Mouse (Mus musculus): ENCODE data around the gene Utrn. TPM values are rescaled to one million over a fixed set of nuclear protein-coding genes. Genes with fewer than 3 reads are reported as not detected.
"Not testable (repeated sequence)": the region's sequence is repeated elsewhere in the genome, so short reads cannot be mapped to it uniquely, and the experiment has no call there.

Gene Utrn
- polyA plus RNA-seq, 1 experiment = 13.9 TPM

- TF ChIP-seq MAX (IDR thresholded peaks at IDR 0.05; ENCODE audit: low read depth) = no peak
- TF ChIP-seq POLR2A (IDR thresholded peaks at IDR 0.05; ENCODE audit: insufficient read length, low read depth) = no peak
- TF ChIP-seq TCF3 (IDR thresholded peaks at IDR 0.05; ENCODE audit: insufficient read length, low read depth) = no peak
- TF ChIP-seq USF1 (IDR thresholded peaks at IDR 0.05; ENCODE audit: low read depth) = no peak
- TF ChIP-seq TCF12 (IDR thresholded peaks at IDR 0.05; ENCODE audit: insufficient read depth, poor library complexity, severe bottlenecking) = no peak
- TF ChIP-seq E2F4 (IDR thresholded peaks at IDR 0.05; ENCODE audit: insufficient read depth) = no peak
- no peak for TF ChIP-seq MYOG (IDR thresholded peaks at IDR 0.05; ENCODE audit: control insufficient read depth in 1 of 3, insufficient read depth in 1 of 3, insufficient read length in 2 of 3, low read depth in 2 of 3)
- TF ChIP-seq POLR2AphosphoS2 (IDR thresholded peaks at IDR 0.05; ENCODE audit: insufficient read length, low read depth) = no peak
- TF ChIP-seq MYOD1 (IDR thresholded peaks at IDR 0.05; ENCODE audit: control insufficient read depth in 1 of 3, insufficient read length in 2 of 3, low read depth in 2 of 3) = no peak
- Histone ChIP-seq H3K4me3 (no peak overlapping the region), H3K4me2 (ENCODE audit: low read depth) (no peak overlapping the region), H3K36me3 (ENCODE audit: control insufficient read depth, insufficient read depth) (peaks cover 10% of the 10 kb centered on the region), H3K79me2 (ENCODE audit: control insufficient read depth, insufficient read depth) (no peaks in the 10 kb centered on the region), H3ac (ENCODE audit: control insufficient read depth, insufficient read length) (no peak overlapping the region), H3K27me3 (ENCODE audit: control insufficient read depth, insufficient read depth, insufficient read length) (no peaks in the 10 kb centered on the region)
Observed at GRCm38 (mm10) chr10:12612235-12612863, 256.8 kb downstream of the Utrn start.

DNA sequence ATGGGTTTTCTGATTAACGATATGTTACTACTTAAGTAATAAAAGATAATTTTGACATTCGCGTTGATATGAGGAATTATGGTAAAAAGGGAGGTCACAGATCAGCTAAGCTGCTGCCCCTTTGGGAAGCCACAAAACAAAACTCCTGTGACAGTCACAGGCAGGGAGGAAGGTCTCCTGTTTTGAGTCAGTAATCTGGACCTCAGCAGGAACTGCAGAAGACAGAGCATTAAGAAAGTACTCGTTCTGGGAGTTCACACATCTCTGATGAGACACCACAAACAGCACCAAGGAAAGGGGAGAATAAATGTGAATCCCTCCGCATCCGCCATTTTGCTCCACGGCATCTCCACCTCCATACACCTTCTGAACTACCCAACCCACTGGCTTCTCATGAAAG, 259.3 kb downstream of the Utrn start:
- no peaks in the 10 kb centered on the region for H3K27me3 ChIP-seq (ENCODE audit: control insufficient read depth, insufficient read depth, insufficient read length)
- H3K79me2 ChIP-seq (ENCODE audit: control insufficient read depth, insufficient read depth) = no peaks in the 10 kb centered on the region
- TF ChIP-seq E2F4 (IDR thresholded peaks at IDR 0.05; ENCODE audit: insufficient read depth) (no peak), POLR2A (IDR thresholded peaks at IDR 0.05; ENCODE audit: insufficient read length, low read depth) (no peak), USF1 (IDR thresholded peaks at IDR 0.05; ENCODE audit: low read depth) (no peak), MYOD1 (IDR thresholded peaks at IDR 0.05; ENCODE audit: control insufficient read depth in 1 of 3, insufficient read length in 2 of 3, low read depth in 2 of 3) (no peak), REST (IDR thresholded peaks at IDR 0.05; ENCODE audit: insufficient read depth, insufficient read length) (no peak), POLR2AphosphoS2 (IDR thresholded peaks at IDR 0.05; ENCODE audit: insufficient read length, low read depth) (no peak)
- no peak overlapping the region for H3ac ChIP-seq (ENCODE audit: control insufficient read depth, insufficient read length)
- H3K4me2 ChIP-seq (ENCODE audit: low read depth) = no peak overlapping the region
- peaks cover 4% of the 10 kb centered on the region for H3K36me3 ChIP-seq (ENCODE audit: control insufficient read depth, insufficient read depth)
- no peak overlapping the region for H3K4me3 ChIP-seq

GRCm38 (mm10) chr10:12608634-12609033, 260.5 kb downstream of the Utrn start:
- Histone ChIP-seq H3K27me3 (ENCODE audit: control insufficient read depth, insufficient read depth, insufficient read length) (no peaks in the 10 kb centered on the region), H3ac (ENCODE audit: control insufficient read depth, insufficient read length) (no peak overlapping the region), H3K4me2 (ENCODE audit: low read depth) (no peak overlapping the region), H3K4me3 (no peak overlapping the region), H3K79me2 (ENCODE audit: control insufficient read depth, insufficient read depth) (no peaks in the 10 kb centered on the region), H3K36me3 (ENCODE audit: control insufficient read depth, insufficient read depth) (peaks cover 4% of the 10 kb centered on the region)
- TF ChIP-seq MYOD1 (IDR thresholded peaks at IDR 0.05; ENCODE audit: control insufficient read depth in 1 of 3, insufficient read length in 2 of 3, low read depth in 2 of 3) (no peak), MAX (IDR thresholded peaks at IDR 0.05; ENCODE audit: low read depth) (no peak), POLR2AphosphoS2 (IDR thresholded peaks at IDR 0.05; ENCODE audit: insufficient read length, low read depth) (no peak), REST (IDR thresholded peaks at IDR 0.05; ENCODE audit: insufficient read depth, insufficient read length) (no peak), MYOG (IDR thresholded peaks at IDR 0.05; ENCODE audit: control insufficient read depth in 1 of 3, insufficient read depth in 1 of 3, insufficient read length in 2 of 3, low read depth in 2 of 3) (no peak), TCF3 (IDR thresholded peaks at IDR 0.05; ENCODE audit: insufficient read length, low read depth) (no peak), TCF12 (IDR thresholded peaks at IDR 0.05; ENCODE audit: insufficient read depth, poor library complexity, severe bottlenecking) (no peak), USF1 (IDR thresholded peaks at IDR 0.05; ENCODE audit: low read depth) (no peak), POLR2A (IDR thresholded peaks at IDR 0.05; ENCODE audit: insufficient read length, low read depth) (no peak), CEBPB (IDR thresholded peaks at IDR 0.05; ENCODE audit: insufficient read depth, poor library complexity, severe bottlenecking) (no peak), SRF (IDR thresholded peaks at IDR 0.05; ENCODE audit: control insufficient read depth, insufficient read length, low read depth) (no peak), E2F4 (IDR thresholded peaks at IDR 0.05; ENCODE audit: insufficient read depth) (no peak)

DNA sequence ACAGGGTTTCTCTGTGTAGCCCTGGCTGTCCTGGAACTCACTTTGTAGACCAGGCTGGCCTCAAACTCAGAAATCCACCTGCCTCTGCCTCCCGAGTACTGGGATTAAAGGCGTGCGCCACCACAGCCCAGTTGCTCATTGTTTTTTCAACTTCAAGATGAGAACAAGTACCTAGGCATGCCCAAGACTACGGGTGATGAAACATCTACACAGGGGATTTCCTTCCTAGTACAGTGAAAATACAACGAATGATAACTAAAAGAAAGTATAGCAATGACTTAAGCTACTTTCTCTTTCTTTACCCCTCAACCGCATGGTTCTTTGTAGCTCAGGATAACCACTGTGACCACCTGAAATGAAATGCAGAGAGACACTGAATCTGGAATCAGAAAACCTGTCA, 262.0 kb downstream of the Utrn start:
- H3K27me3 ChIP-seq (ENCODE audit: control insufficient read depth, insufficient read depth, insufficient read length); H3K4me2 ChIP-seq (ENCODE audit: low read depth); H3ac ChIP-seq (ENCODE audit: control insufficient read depth, insufficient read length); H3K36me3 ChIP-seq (ENCODE audit: control insufficient read depth, insufficient read depth); H3K79me2 ChIP-seq (ENCODE audit: control insufficient read depth, insufficient read depth); H3K4me3 ChIP-seq: not testable (repeated sequence)

GRCm38 (mm10) chr10:12595379-12595778, 273.8 kb downstream of the Utrn start:
- no peak overlapping the region for H3K4me3 ChIP-seq
- H3K4me2 ChIP-seq (ENCODE audit: low read depth) = no peak overlapping the region
- TF ChIP-seq POLR2AphosphoS2 (IDR thresholded peaks at IDR 0.05; ENCODE audit: insufficient read length, low read depth) (no peak), USF1 (IDR thresholded peaks at IDR 0.05; ENCODE audit: low read depth) (no peak), E2F4 (IDR thresholded peaks at IDR 0.05; ENCODE audit: insufficient read depth) (no peak), MAX (IDR thresholded peaks at IDR 0.05; ENCODE audit: low read depth) (no peak), TCF12 (IDR thresholded peaks at IDR 0.05; ENCODE audit: insufficient read depth, poor library complexity, severe bottlenecking) (no peak), TCF3 (IDR thresholded peaks at IDR 0.05; ENCODE audit: insufficient read length, low read depth) (no peak), SRF (IDR thresholded peaks at IDR 0.05; ENCODE audit: control insufficient read depth, insufficient read length, low read depth) (no peak), MYOD1 (IDR thresholded peaks at IDR 0.05; ENCODE audit: control insufficient read depth in 1 of 3, insufficient read length in 2 of 3, low read depth in 2 of 3) (no peak), CEBPB (IDR thresholded peaks at IDR 0.05; ENCODE audit: insufficient read depth, poor library complexity, severe bottlenecking) (no peak), REST (IDR thresholded peaks at IDR 0.05; ENCODE audit: insufficient read depth, insufficient read length) (no peak), MYOG (IDR thresholded peaks at IDR 0.05; ENCODE audit: control insufficient read depth in 1 of 3, insufficient read depth in 1 of 3, insufficient read length in 2 of 3, low read depth in 2 of 3) (no peak), POLR2A (IDR thresholded peaks at IDR 0.05; ENCODE audit: insufficient read length, low read depth) (no peak)
- no peak overlapping the region for H3ac ChIP-seq (ENCODE audit: control insufficient read depth, insufficient read length)
- H3K36me3 ChIP-seq (ENCODE audit: control insufficient read depth, insufficient read depth) = no peaks in the 10 kb centered on the region
- H3K27me3 ChIP-seq (ENCODE audit: control insufficient read depth, insufficient read depth, insufficient read length) = no peaks in the 10 kb centered on the region
- no peaks in the 10 kb centered on the region for H3K79me2 ChIP-seq (ENCODE audit: control insufficient read depth, insufficient read depth)

Measured in myocyte (in vitro differentiated cells).